Mouse (Mus musculus) MEL (cell line): ENCODE results near the gene BC025920.

Source experiments
- EP300 ChIP-seq, 2 experiments: IDR thresholded peaks; 2 replicates each; pipeline ENCODE4 v1.6.1; 2011; ENCODE audit warnings: improper control_type of control experiment in 2 of 2, low read length in 2 of 2, low read depth in 1 of 2, mild to moderate bottlenecking in 1 of 2
- GATA1 ChIP-seq: IDR thresholded peaks from 2 replicates; pipeline ENCODE4 v1.6.1; 2011; ENCODE audit warnings: low read depth, low read length, improper control_type of control experiment
- SIN3A ChIP-seq: IDR thresholded peaks from 2 replicates; pipeline ENCODE4 v1.6.1; 2012; ENCODE audit warnings: low read length, improper control_type of control experiment, inconsistent platforms
- TAL1 ChIP-seq: IDR thresholded peaks from 2 replicates; pipeline ENCODE4 v1.6.1; 2012; ENCODE audit warnings: mild to moderate bottlenecking, inconsistent platforms, low read length, moderate library complexity, mixed read lengths
- TBP ChIP-seq: IDR thresholded peaks from 2 replicates; pipeline ENCODE4 v1.8.0; 2011; ENCODE audit warnings: low read depth, low read length, improper control_type of control experiment
- TCF12 ChIP-seq: IDR thresholded peaks from 2 replicates; pipeline ENCODE4 v1.6.1; 2014; ENCODE audit warnings: low read depth, mild to moderate bottlenecking, inconsistent platforms, low read length, improper control_type of control experiment, moderate library complexity

GRCm38 (mm10) chr10:81605666-81605973 lies 450 bp upstream of the BC025920 start:
- TF ChIP-seq EP300 (IDR thresholded peaks at IDR 0.05; ENCODE audit: low read depth in 1 of 2, low read length in 2 of 2), result no peak
- no peak for TF ChIP-seq TBP
- TF ChIP-seq TAL1, result no peak
- no peak for TF ChIP-seq TCF12
- TF ChIP-seq GATA1, result no peak
- TF ChIP-seq SIN3A, result no peak
